Mouse (Mus musculus) hindbrain, embryonic 11.5 days (tissue): ENCODE data around the gene Esrp2. TPM values are rescaled to one million over a fixed set of nuclear protein-coding genes. Genes with fewer than 3 reads are reported as not detected.

ENCODE experiments used
- ATAC-seq: fragments of 200-750 bp; cut with Nextera tagmentation; 2 replicates; pipeline ENCODE4 v1.8.0; 2017; ENCODE audit warnings: mild to moderate bottlenecking, moderate TSS enrichment, moderate library complexity; ENCODE audit not compliant: low FRiP score
- DNase-seq: peaks from one replicate; pipeline ENCODE4 v3.0.0-alpha.2; 2015; ENCODE audit warnings: low spot score
- H3K27ac ChIP-seq: fragments of 300-500 bp; sonication (generic); 2 replicates; pipeline ENCODE4 v1.5.1; 2014; ENCODE audit warnings: mild to moderate bottlenecking, low read depth, low read length
- H3K27me3 ChIP-seq: fragments of 300-500 bp; sonication (generic); 2 replicates; pipeline ENCODE4 v1.6.1; 2014; ENCODE audit warnings: mild to moderate bottlenecking, low read length, moderate library complexity, mixed read lengths; ENCODE audit not compliant: control insufficient read depth, insufficient read depth
- H3K36me3 ChIP-seq: fragments of 300-500 bp; sonication (generic); 2 replicates; pipeline ENCODE4 v1.6.1; 2014; ENCODE audit warnings: mild to moderate bottlenecking, low read length, moderate library complexity, mixed read lengths; ENCODE audit not compliant: control insufficient read depth, insufficient read depth
- H3K4me1 ChIP-seq: fragments of 300-500 bp; sonication (generic); replicated peaks from 2 replicates; pipeline ENCODE4 v1.6.1; 2014; ENCODE audit warnings: low read length, mixed read lengths; ENCODE audit not compliant: control insufficient read depth, insufficient read depth
- H3K4me2 ChIP-seq: fragments of 300-500 bp; sonication (generic); replicated peaks from 2 replicates; pipeline ENCODE4 v1.6.1; 2014; ENCODE audit warnings: mild to moderate bottlenecking, low read depth, low read length
- H3K4me3 ChIP-seq: fragments of 300-500 bp; sonication (generic); 2 replicates; pipeline ENCODE4 v1.5.1; 2014; ENCODE audit warnings: low read depth, low read length
- H3K9ac ChIP-seq: fragments of 300-500 bp; sonication (generic); 2 replicates; pipeline ENCODE4 v1.6.1; 2014; ENCODE audit warnings: low read depth, low read length
- H3K9me3 ChIP-seq: fragments of 300-500 bp; sonication (generic); 2 replicates; pipeline ENCODE4 v1.6.1; 2016; ENCODE audit warnings: low read length; ENCODE audit not compliant: control insufficient read depth
- WGBS: fragments of 180-500 bp; shearing (Covaris S2); extraction: QIAGEN DNeasy Blood & Tissue Kit; methylation state at CpG from one replicate; pipeline ENCODE4 v1.1.7; 2014; 5-methylcytosine and 5-hydroxymethylcytosine counted together
- polyA plus RNA-seq: library from polyadenylated mRNA; unstranded; fragments of >200 nt; fragmentation: Nextera tagmentation; extraction: Ambion mirVana; gene quantifications from 2 replicates; pipeline ENCODE4 v1.2.1, GENCODE M21; 2014

Esrp2 gene
- polyA plus RNA-seq, 1 experiment from 2014 or later: 2.1 TPM

DNA sequence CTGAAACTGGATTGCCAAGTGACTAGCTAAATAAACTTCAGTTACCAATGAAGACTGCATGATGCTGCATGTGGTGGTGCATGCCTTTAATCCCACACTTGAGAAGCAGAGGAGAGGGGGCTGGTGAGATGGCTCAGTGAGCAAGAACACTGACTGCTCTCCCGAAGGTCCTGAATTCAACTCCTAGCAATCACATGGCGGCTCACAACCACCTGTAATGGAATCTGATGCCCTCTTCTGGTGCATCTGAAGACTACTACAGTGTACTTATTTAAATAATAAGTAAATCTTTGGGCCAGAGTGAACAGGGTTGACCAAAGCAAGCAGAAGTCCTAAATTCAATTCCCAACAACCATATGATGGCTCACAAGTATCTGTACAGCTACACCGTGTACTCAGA is 13.3 kb downstream of the Esrp2 start:
- no peaks in the 10 kb centered on the region for H3K9me3 ChIP-seq
- DNase-seq (no peak), ATAC-seq (no peak)
- H3K27me3 ChIP-seq: no peaks in the 10 kb centered on the region
- no peak overlapping the region for H3K27ac ChIP-seq
- no peaks in the 10 kb centered on the region for H3K4me1 ChIP-seq
- WGBS: 82% methylated on average over 3 of the region's 3 CpGs
- no peaks in the 10 kb centered on the region for H3K36me3 ChIP-seq
- H3K9ac ChIP-seq: no peak overlapping the region
- H3K4me2 ChIP-seq: no peak overlapping the region
- no peak overlapping the region for H3K4me3 ChIP-seq

DNA sequence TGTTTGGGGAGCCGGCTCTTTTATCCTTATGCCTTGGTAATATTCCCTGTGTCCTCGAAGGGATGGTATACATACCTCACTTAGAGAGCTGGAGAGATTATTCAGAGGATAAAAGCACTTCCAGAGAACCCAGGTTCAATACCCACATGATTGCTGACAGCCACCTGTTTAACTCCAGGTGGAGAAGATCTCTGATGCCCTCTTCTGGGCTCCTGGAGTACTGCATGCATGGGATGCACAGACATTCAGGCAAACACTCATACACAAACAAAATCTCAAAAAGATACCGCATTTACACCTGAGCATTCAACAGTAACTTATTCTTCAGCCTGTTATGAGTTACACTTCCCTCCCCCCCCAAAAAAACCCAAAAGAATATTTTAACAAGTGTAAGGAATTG is 20.9 kb downstream of the Esrp2 start:
- Histone ChIP-seq H3K36me3 (no peaks in the 10 kb centered on the region), H3K4me3 (no peak overlapping the region), H3K4me1 (no peaks in the 10 kb centered on the region), H3K9me3 (no peaks in the 10 kb centered on the region), H3K27ac (no peak overlapping the region), H3K9ac (no peak overlapping the region), H3K27me3 (no peaks in the 10 kb centered on the region), H3K4me2 (no peak overlapping the region)
- WGBS: 94% methylated on average over 3 of the region's 3 CpGs
- ATAC-seq (no peak), DNase-seq (peak; percentile 42)

DNA sequence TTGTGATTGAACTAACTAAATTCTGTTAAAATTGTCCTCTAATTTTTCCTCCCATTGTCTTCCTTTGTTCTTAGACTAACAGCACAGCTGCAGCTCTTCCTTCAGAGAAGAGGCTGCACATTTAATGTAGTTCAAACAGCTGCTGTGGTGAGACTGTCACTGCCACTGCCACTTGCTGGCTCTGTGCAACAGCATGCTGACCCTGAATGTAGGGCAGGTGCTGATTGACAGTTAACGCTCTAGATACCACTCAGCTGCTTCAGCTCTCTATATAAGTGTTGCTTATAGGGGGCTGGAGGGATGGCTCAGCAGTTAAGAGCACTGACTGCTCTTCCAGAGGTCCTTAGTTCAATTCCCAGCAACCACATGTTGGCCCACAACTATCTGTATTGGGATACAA is 24.3 kb downstream of the Esrp2 start:
- DNase-seq (no peak), ATAC-seq (no peak)
- no peak overlapping the region for H3K4me3 ChIP-seq
- no peaks in the 10 kb centered on the region for H3K4me1 ChIP-seq
- H3K36me3 ChIP-seq: peaks cover 8% of the 10 kb centered on the region
- H3K4me2 ChIP-seq: no peak overlapping the region
- 87% methylated on average over 1 of the region's 1 CpGs for WGBS
- no peaks in the 10 kb centered on the region for H3K9me3 ChIP-seq
- no peak overlapping the region for H3K9ac ChIP-seq
- H3K27ac ChIP-seq: no peak overlapping the region
- no peaks in the 10 kb centered on the region for H3K27me3 ChIP-seq

DNA sequence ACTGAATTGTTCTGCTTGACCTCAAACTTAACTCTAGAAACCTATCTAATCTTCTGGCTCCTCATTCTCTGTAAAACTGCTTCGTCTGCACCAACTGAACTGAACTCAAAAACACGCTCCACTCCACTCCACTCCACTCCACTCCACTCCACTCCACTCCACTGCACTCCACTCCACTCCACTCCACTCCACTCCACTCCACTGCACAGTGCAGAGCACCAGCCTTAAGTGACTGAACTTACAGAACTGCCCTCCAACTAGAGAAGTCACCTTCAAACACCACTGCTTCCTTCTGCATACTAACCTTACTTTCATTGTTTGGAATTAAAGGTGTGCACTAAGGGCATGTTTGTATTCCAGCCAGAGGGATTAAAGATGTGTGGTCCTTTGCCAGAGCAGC is 24.7 kb downstream of the Esrp2 start:
- H3K4me3 ChIP-seq: no peak overlapping the region

DNA sequence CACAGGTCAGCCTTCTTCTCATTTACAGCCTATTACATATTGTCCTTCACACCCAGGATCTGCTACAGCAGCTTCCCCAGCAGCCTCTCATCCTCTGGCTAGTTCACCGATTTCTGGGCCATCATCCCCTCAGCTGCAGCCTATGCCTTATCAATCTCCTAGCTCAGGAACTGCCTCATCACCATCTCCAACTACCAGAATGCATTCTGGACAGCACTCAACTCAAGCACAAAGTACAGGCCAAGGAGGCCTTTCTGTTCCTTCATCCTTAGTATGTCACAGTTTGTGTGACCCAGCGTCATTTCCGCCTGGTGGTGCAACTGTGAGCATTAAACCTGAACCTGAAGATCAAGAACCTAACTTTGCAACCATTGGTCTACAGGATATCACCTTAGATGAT is 28.0 kb downstream of the Esrp2 start:
- no peaks in the 10 kb centered on the region for H3K4me1 ChIP-seq
- no peaks in the 10 kb centered on the region for H3K27me3 ChIP-seq
- H3K4me2 ChIP-seq: no peak overlapping the region
- ATAC-seq: no peak
- WGBS: over 99% methylated on average over 3 of the region's 3 CpGs
- no peak overlapping the region for H3K9ac ChIP-seq
- no peak overlapping the region for H3K4me3 ChIP-seq
- H3K36me3 ChIP-seq: peaks cover 8% of the 10 kb centered on the region
- H3K9me3 ChIP-seq: no peaks in the 10 kb centered on the region
- no peak overlapping the region for H3K27ac ChIP-seq
- DNase-seq: no peak

More for the DNA sequence above, 24.7 kb downstream of the Esrp2 start:
- peaks cover 8% of the 10 kb centered on the region for H3K36me3 ChIP-seq
- no peak overlapping the region for H3K4me2 ChIP-seq
- H3K9ac ChIP-seq: no peak overlapping the region
- H3K27ac ChIP-seq: no peak overlapping the region
- no peak for ATAC-seq
- no peaks in the 10 kb centered on the region for H3K27me3 ChIP-seq
- no peaks in the 10 kb centered on the region for H3K9me3 ChIP-seq
- DNase-seq: no peak
- H3K4me1 ChIP-seq: no peaks in the 10 kb centered on the region
- WGBS: 94% methylated on average over 2 of the region's 2 CpGs

DNA sequence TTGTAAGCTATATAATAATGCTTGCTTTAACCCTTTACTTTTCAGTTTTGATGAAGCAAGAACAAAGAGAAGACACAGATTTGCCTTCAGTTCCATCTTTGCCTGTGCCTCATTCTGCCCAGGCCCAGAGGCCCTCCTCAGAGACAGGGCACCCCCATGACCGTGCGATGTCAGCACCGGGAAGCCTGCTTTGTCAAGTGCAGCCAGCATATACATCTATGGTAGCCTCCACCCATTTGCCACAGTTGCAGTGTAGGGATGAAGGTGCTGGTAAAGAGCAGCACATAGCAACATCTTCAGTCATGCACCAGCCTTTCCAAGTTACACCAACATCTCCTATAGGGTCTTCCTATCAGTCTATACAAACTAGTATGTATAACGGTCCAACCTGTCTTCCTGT is 28.7 kb downstream of the Esrp2 start:
- no peak overlapping the region for H3K27ac ChIP-seq
- WGBS: 95% methylated on average over 4 of the region's 4 CpGs
- H3K4me2 ChIP-seq: no peak overlapping the region
- H3K27me3 ChIP-seq: no peaks in the 10 kb centered on the region
- ATAC-seq (no peak), DNase-seq (no peak)
- H3K9ac ChIP-seq: no peak overlapping the region
- peaks cover 8% of the 10 kb centered on the region for H3K36me3 ChIP-seq
- no peaks in the 10 kb centered on the region for H3K9me3 ChIP-seq
- no peaks in the 10 kb centered on the region for H3K4me1 ChIP-seq
- H3K4me3 ChIP-seq: no peak overlapping the region

DNA sequence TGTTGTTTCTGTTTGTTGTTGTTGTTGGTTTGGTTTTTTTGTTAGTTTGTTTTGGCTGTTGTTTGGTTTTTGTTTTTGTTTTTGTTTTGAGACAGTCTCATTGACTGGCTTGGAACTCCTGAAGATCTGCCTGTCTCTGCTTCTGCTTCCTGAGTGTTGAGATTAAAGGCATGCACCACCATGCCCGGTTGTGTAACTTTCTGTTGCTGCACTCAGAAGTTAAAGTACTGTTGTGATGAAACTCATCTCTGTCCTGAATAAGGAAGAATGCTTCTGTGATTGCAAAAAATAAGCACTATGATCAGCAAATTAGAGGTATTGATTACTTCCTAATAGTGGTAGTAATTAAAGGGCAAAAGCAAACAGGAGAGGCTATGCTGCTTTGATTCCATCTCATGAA is 30.6 kb downstream of the Esrp2 start:
- no peaks in the 10 kb centered on the region for H3K27me3 ChIP-seq
- no peak for ATAC-seq
- H3K4me1 ChIP-seq: no peaks in the 10 kb centered on the region
- peaks cover 8% of the 10 kb centered on the region for H3K36me3 ChIP-seq
- no peak overlapping the region for H3K4me3 ChIP-seq
- DNase-seq: no peak
- no peak overlapping the region for H3K4me2 ChIP-seq
- H3K27ac ChIP-seq: no peak overlapping the region
- no peak overlapping the region for H3K9ac ChIP-seq
- no peaks in the 10 kb centered on the region for H3K9me3 ChIP-seq
- WGBS: 90% methylated on average over 1 of the region's 1 CpGs

DNA sequence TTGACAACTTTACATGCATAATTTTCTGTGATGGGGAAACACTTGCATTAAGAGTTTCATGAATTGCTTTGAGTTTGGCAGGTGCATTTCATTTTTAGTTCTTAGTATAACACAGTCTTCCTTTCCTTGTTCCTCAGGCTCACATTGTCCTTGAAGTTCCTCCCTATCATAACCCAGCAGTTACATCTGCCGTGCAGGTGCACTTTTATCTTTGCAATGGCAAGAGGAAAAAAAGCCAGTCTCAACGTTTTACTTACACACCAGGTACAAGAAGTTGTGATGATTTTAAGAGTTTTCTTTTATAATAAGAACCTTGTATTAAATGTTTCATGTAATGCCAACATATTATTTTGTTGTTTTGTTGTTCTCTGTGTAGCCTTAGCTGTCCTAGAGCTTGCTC is 32.9 kb downstream of the Esrp2 start:
- WGBS: 97% methylated on average over 2 of the region's 2 CpGs
- Histone ChIP-seq H3K36me3 (peaks cover 4% of the 10 kb centered on the region), H3K27me3 (no peaks in the 10 kb centered on the region), H3K9ac (no peak overlapping the region), H3K4me2 (no peak overlapping the region), H3K9me3 (no peaks in the 10 kb centered on the region), H3K4me1 (no peaks in the 10 kb centered on the region), H3K27ac (no peak overlapping the region), H3K4me3 (no peak overlapping the region)
- DNase-seq (no peak), ATAC-seq (no peak)

DNA sequence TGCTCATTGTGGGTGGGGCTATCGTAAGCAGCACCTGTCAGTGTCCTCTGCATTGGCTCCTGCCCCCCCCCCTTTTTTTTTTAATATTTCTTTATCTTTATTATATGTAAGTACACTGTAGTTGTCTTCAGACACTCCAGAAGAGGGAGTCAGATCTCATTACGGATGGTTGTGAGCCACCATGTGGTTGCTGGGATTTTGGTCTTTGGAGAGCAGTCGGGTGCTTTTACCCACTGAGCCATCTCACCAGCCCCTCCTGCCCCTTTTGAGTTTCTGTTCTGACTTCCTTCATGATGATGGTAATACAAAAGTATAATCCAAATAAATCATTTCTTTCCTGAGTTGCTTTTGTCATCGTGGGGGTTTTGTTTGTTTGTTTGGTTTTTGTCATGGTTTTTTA is 34.5 kb downstream of the Esrp2 start:
- Histone ChIP-seq H3K4me3 (no peak overlapping the region), H3K27ac (no peak overlapping the region), H3K9ac (no peak overlapping the region), H3K27me3 (no peaks in the 10 kb centered on the region), H3K4me2 (no peak overlapping the region), H3K36me3 (no peaks in the 10 kb centered on the region), H3K4me1 (no peaks in the 10 kb centered on the region), H3K9me3 (no peaks in the 10 kb centered on the region)
- DNase-seq (no peak), ATAC-seq (no peak)
- 95% methylated on average over 4 of the region's 4 CpGs for WGBS
